Mouse (Mus musculus) layer of hippocampus, adult 2 months (tissue): ENCODE data around the gene Hist1h2bp. TPM values are rescaled to one million over a fixed set of nuclear protein-coding genes. Genes with fewer than 3 reads are reported as not detected.

Experiments
- microRNA-seq, 2 experiments: library from miRNA; unstranded; fragments of <30 nt; microRNA quantifications; one replicate each; pipeline ENCODE4 v1.2.0; 2021
- total RNA-seq, 2 experiments: library from RNA; stranded (reverse); gene quantifications; 2 replicates each; pipeline ENCODE4 v1.2.3; 2021

The Hist1h2bp gene
- total RNA-seq, 2 experiments from 2014 or later, result 6.8 to 8.1 TPM

Small RNA genes within 50 kb of the gene (microRNA-seq; reads per million reads assigned to microRNA genes)
- gene Gm19658 (0 reads per million in 2 experiments), gene Gm44346 (0 reads per million in 2 experiments), gene Gm44454 (0 reads per million in 2 experiments), gene Gm44466 (0 reads per million in 2 experiments)

Other genes with a start within 250 kb of the Hist1h2bp start
- not detected for gene Olfr1366, start 244.7 kb upstream of the Hist1h2bp start, total RNA-seq
- not detected for gene Olfr1535, start 227.6 kb upstream of the Hist1h2bp start, total RNA-seq
- not detected for gene Olfr1364, start 205.7 kb upstream of the Hist1h2bp start, total RNA-seq
- not detected for gene Olfr1362, start 173.4 kb upstream of the Hist1h2bp start, total RNA-seq
- not detected for gene Olfr11, start 144.9 kb upstream of the Hist1h2bp start, total RNA-seq
- not detected for gene Olfr1361, start 124.1 kb upstream of the Hist1h2bp start, total RNA-seq
- gene Olfr1360, start 110.1 kb upstream of the Hist1h2bp start, total RNA-seq, result not detected
- not detected for gene Olfr1359, start 89.3 kb upstream of the Hist1h2bp start, total RNA-seq
- gene Hist1h2bl, start 71.3 kb upstream of the Hist1h2bp start, total RNA-seq, result 10 to 100 TPM; 25.0 to 36.7 TPM
- gene Hist1h2ai, start 71.0 kb upstream of the Hist1h2bp start, total RNA-seq, result 10 to 100 TPM; 27.6 to 54.9 TPM
- gene Hist1h3h, start 69.8 kb upstream of the Hist1h2bp start, total RNA-seq, result 10 to 100 TPM; 51.3 to 58.2 TPM
- 1 to 10 TPM; 4.2 to 8.2 TPM for gene Hist1h2bm, start 65.4 kb upstream of the Hist1h2bp start, total RNA-seq
- 10 to 100 TPM; 16.7 to 19.3 TPM for gene Hist1h4j, start 52.4 kb upstream of the Hist1h2bp start, total RNA-seq
- gene Hist1h4k, start 37.0 kb upstream of the Hist1h2bp start, total RNA-seq, result 100 to 1,000 TPM; 269 to 298 TPM
- 10 to 100 TPM; 15.1 TPM for gene Hist1h2ak, start 33.6 kb upstream of the Hist1h2bp start, total RNA-seq
- 1 to 10 TPM; 8.3 to 9.4 TPM for gene Hist1h2bn, start 33.3 kb upstream of the Hist1h2bp start, total RNA-seq
- 1 to 10 TPM; 6.3 to 8.1 TPM for gene Hist1h1b, start 6.8 kb upstream of the Hist1h2bp start, total RNA-seq
- 10 to 100 TPM; 61.0 to 71.7 TPM for gene Hist1h3i, start 4.1 kb upstream of the Hist1h2bp start, total RNA-seq
- gene Hist1h2an, start 243 bp upstream of the Hist1h2bp start, total RNA-seq, result 1 to 10 TPM in 1 of 2 experiments, not detected in 1; 2.8 TPM
- gene Hist1h2bq, start 22.7 kb downstream of the Hist1h2bp start, total RNA-seq, result 10 to 100 TPM; 39.6 to 42.1 TPM
- 10 to 100 TPM; 30.7 to 36.0 TPM for gene Hist1h2ao, start 23.0 kb downstream of the Hist1h2bp start, total RNA-seq
- 100 to 1,000 TPM; 247 to 254 TPM for gene Hist1h4m, start 24.3 kb downstream of the Hist1h2bp start, total RNA-seq
- 10 to 100 TPM; 26.5 to 46.4 TPM for gene Hist1h4n, start 44.7 kb downstream of the Hist1h2bp start, total RNA-seq
- 10 to 100 TPM; 11.3 to 15.9 TPM for gene Hist1h2ap, start 46.0 kb downstream of the Hist1h2bp start, total RNA-seq
- gene Hist1h2br, start 46.3 kb downstream of the Hist1h2bp start, total RNA-seq, result 10 to 100 TPM; 38.6 to 42.0 TPM
- gene Zfp184, start 157.6 kb downstream of the Hist1h2bp start, total RNA-seq, result 1 to 10 TPM; 3.5 to 4.6 TPM
- gene Pom121l2, start 193.7 kb downstream of the Hist1h2bp start, total RNA-seq, result under 1 TPM in 1 of 2 experiments, not detected in 1; 0.18 TPM
- under 1 TPM; 0.32 to 0.51 TPM for gene Prss16, start 222.3 kb downstream of the Hist1h2bp start, total RNA-seq
- gene Hist1h2ah, start 248.1 kb downstream of the Hist1h2bp start, total RNA-seq, result 10 to 100 TPM; 12.5 to 17.0 TPM
- gene Hist1h2bk, start 248.4 kb downstream of the Hist1h2bp start, total RNA-seq, result 10 to 100 TPM; 23.5 to 24.4 TPM